Mouse (Mus musculus): Measurements from ENCODE around the gene Mrap.

The Mrap gene

DNA sequence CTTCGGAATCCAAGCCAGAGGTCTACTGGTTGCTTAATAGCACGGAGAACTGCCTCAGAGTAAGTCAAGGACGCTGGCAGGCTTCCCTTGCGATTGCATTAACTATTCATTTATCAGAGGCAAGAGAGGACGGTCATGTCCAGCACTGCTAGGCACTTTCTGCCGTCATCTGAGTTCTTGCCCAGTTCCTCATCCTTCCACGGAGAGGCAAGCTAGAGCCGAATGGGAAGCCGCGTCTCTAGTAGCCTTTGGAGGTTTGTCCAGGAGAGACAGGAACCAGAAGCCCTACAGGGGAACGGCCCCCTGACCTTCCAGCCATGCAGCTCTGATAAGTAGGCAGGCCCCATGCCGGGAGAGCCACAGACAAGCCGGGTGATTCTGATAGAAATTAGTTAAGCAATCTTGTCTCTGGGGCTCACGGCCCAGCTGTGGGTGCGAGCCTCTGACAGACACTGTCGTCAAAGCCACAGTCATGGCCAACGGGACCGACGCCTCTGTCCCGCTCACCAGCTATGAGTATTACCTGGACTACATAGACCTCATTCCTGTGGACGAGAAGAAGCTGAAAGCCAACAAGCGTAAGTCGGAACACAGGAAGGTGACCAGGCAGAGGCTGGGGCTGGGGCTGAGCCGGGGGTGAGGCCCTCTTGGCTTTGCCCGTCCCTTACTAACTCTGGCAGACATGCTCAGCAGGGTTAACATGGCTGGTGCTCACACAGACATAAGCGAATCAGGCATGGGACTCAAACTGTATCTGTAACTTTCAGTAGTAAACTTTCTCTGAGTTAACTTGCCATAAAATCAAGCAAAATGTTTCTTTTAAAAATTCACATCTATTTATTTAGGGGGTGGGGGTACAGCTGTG lies at the start of gene Mrap:
TSS of gene Mrap (plus strand) at position 116 of the 865 bp plus-strand sequence.
- ATAC-seq (ENCODE audit: low TSS enrichment) = no peak

DNA sequence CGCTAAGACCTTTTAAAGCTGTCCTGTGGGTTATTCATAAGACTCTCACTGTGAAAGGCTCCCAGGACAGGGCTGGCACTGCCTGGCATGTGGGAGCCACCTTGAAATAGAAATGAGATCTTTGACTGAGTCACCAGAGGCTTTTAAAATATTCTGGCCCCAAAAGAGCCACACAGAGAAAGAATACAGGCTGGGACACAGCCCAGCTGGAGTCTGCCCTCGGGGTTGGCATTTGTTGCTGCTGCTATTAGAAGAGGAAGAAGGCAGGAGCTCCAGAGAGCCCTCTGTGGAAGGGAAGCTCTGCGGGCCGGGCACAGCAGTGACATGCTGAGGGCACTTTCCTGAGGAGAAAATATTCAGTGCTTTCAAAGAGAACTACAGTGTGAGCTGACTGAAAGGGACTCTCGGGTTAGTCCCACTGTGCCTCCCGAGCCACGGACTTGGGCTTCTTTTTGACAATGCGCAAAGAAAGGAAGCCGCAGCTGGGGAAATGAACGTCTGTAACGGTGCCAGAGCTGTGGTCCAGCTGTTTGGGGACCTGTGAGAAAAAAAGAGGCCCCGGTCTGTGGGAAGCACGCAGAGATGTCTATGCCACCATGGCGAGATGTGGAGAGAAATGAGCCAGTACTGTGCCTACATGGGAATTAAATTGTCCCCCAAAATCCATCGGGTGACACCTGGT lies 45.2 kb upstream of the Mrap start:
- peak; percentile 38 for ATAC-seq (ENCODE audit: low TSS enrichment)

DNA sequence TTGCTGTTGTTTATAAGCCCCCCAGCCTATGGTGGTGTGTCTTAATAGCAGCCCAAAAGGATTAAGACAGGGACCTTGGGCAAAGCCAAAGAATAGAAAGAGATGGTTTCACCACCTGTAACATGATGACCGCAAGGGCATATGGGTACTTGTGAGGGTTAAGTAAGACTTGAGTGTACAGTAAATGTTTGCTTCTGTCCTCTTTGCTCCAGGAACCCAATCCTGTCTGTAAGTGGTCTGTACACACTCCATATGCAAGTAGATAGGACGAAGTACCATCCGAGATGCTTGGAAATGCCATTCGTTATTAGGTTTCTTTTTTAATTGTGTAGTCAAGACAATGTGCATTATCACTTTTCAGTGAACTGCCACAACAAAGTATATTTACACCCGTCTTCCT lies 44.4 kb upstream of the Mrap start:
- no peak for ATAC-seq (ENCODE audit: low TSS enrichment)

- peak; percentile 36 for ATAC-seq (ENCODE audit: low TSS enrichment)
Observed at GRCm38 (mm10) chr16:90694719-90695118, 43.3 kb upstream of the Mrap start.

DNA sequence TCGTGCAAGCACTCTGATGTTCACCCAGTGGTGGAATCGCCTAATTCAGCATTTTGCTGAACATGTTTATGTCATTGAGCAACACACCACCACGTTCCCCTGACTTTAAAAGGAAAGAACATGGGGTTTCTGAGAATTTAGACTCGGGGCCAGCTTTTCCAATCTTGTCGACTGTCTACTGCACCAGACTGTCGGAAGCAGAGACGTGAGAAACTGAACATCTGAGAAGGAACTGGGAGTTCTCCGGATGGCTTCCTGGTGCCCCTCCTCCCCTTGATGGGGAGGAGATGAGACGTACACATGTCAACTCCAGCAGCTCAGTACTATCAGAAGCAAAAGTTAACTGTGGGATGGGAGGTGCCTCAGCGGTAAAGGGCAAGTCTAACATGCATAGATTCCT lies 42.9 kb upstream of the Mrap start:
- peak; percentile 48 for ATAC-seq (ENCODE audit: low TSS enrichment)

- ATAC-seq (ENCODE audit: low TSS enrichment) = 0 out of 2 replicates have a peak, but pooled peaks have one; percentile 13
Observed at GRCm38 (mm10) chr16:90696306-90696705, 41.7 kb upstream of the Mrap start.

- no peak for ATAC-seq (ENCODE audit: low TSS enrichment)
Observed at GRCm38 (mm10) chr16:90699390-90699789, 38.6 kb upstream of the Mrap start.

DNA sequence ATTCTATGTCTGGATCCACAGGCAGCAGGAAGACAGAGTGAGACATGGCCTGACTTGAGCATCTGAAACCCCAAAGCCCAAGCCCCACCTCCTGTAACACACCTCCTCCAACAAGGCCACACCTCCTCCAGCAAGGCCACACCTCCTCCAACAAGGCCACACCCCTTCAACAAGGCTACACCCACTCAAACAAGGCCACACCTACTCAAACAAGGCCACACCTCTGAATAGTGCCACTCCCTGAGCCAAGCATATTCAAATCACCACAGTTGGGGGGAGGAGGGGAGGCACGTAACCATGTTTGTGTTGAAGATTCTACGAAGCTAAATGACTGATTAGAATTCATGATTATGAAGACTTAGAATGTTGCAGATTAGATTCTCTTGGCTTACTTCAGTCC lies 36.5 kb upstream of the Mrap start:
- no peak for ATAC-seq (ENCODE audit: low TSS enrichment)

GRCm38 (mm10) chr16:90703646-90704045 lies 34.4 kb upstream of the Mrap start:
- no peak for ATAC-seq (ENCODE audit: low TSS enrichment)

DNA sequence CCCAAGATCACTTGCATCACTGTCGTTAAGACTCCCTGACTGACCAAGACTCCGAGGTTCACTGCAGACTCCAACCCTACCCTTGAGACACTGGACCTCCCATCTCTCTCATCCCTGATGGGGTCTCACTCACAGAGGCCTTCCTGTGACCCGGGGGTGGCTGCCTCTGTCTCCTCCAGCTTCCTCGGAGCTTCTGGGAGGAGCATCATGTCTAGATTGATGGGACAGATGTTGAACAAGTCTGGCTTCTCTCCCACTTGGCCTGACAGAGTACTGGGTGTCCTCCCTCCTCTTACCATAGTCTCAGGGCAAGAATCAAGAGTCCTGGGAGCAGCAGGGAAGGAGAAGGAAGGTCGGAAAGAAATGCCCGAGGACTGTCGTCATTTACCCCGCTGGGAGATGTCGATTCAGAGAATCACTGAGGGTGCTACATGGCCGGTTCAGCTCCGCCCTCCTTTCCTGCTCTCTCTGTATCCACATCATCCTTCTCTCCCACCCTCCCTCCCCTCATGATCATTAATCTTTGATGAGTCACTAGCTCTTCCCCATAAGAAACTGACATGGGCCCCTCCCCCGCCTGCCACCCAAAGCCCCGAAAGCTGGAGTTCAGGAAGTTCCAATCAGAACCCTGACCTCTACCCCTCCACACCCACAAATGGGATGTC lies 33.7 kb upstream of the Mrap start:
- no peak for ATAC-seq (ENCODE audit: low TSS enrichment)

DNA sequence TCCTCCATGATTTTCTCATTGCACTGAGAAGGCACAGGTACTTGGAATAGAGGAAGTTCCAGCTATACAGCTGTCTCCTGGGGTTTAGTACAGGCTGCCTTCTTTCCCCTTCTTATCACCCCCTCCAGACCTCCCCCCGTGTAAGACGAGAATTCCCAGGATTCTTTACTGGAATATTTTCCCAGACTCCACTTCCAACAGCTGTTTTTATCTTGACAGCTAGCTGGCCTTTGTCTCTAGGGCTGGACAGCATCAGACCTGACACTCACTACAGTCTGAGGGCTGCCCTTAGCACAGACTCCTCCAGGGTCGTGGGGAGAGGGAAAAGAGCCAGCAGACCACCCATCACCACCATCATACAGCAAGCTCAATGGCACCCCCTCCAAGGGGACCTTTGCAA lies 31.7 kb upstream of the Mrap start:
- ATAC-seq (ENCODE audit: low TSS enrichment) = no peak

DNA sequence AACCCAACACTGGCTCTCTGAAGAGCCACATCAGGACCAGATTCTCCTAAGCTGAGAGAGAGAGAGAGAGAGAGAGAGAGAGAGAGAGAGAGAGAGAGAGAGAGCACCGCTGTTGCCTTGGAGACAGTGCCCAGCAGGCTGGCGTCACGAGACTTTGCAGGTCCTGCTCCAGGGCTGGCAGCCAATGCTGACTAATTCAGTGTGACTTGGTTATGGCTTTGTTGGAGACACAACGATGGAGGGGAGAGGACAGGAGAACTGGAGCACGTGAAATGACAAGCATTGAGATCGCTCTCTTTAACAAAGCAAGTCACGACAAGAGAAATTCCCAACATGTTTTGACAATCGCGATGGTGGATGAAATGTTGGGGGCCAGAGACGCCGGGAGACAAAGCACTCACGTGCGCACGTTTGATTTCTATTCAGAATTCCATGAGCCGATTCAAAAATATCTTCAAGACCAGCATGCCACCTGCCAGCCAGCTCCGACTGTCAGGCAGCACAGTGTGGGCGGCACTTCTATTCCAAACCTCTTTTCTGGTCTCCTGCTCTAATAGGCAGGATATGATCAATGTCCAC lies 28.2 kb upstream of the Mrap start:
- ATAC-seq (ENCODE audit: low TSS enrichment) = peak; percentile 39

DNA sequence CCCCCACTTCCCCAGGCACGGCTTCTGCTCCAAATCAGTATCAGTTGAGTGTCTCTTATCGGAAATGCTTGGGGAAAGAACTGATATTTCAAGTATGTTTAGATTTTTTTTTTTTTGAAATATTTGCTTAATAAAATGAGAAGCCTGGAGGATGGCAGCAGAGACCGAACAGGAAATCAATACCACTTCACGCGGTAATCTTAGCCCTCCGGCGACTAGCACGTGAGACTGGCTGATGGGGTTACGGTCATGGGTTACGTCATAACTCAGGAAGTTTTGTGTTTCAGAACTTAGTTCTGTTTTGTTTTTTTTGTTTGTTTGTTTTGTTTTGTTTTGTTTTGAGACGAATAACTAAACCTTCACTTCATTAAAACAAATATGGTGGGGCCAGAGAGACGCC lies 27.7 kb upstream of the Mrap start:
- no peak for ATAC-seq (ENCODE audit: low TSS enrichment)

- no peak for ATAC-seq (ENCODE audit: low TSS enrichment)
Observed at GRCm38 (mm10) chr16:90724051-90724450, 14.0 kb upstream of the Mrap start.

DNA sequence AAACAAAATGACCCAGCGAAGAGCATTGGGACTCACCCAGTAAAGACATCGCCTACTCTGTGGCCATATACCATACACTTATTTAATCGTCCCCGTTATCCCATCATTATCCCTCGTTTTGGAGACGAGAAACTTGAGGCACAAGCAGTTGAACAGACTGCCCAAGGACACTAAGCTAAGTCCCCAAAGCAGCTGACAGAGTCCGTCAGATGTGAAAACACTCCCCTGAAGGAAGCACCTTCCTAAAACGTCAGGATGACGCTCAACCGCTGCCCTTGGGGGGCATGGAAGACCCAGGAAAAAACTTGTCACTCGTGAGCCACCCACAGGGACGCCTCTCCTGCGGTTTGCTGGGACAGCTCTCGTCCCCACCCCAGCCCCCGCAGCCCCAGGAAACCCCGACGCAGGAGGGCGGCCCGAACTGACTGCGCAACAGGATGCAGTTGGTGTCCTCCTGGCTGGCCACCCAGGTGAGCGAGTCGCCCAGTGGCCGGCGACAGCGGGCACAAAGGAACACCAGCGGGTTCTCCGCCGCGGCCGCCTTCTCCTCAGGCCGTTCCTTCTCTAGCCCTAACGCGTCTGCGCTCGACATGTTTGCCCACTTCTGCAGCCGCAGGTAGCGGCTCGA lies 11.3 kb upstream of the Mrap start:
- ATAC-seq (ENCODE audit: low TSS enrichment) = no peak; the same call in 1 of the 2 replicates

- ATAC-seq (ENCODE audit: low TSS enrichment) = peak; percentile 99
Observed at GRCm38 (mm10) chr16:90727233-90728115, 10.5 kb upstream of the Mrap start, which contains the start of gene Mis18a. TSS of gene Mis18a (minus strand) at chr16:90727404.

DNA sequence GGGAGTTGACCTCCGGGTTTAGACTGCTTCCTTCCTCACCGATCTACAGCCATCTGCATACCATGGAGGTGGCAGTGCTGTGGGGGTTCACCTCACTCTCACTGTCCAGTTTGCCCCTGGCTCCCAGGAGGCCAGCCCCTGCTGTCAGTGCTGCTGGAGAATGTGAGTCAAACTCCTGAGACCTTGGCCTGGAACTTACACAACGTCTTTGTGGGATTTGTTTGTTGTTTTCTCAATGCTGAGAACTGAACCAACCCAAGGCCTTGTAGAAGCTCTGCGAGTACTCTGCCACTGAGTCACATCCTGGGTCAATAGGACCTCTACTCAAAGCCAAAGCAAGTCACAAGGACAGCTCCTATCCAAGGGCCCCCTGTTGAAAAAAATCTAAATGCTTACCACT lies 2.4 kb upstream of the Mrap start:
- ATAC-seq (ENCODE audit: low TSS enrichment) = no peak

GRCm38 (mm10) chr16:90736672-90737270 lies 1.2 kb upstream of the Mrap start:
- ATAC-seq (ENCODE audit: low TSS enrichment) = no peak

DNA sequence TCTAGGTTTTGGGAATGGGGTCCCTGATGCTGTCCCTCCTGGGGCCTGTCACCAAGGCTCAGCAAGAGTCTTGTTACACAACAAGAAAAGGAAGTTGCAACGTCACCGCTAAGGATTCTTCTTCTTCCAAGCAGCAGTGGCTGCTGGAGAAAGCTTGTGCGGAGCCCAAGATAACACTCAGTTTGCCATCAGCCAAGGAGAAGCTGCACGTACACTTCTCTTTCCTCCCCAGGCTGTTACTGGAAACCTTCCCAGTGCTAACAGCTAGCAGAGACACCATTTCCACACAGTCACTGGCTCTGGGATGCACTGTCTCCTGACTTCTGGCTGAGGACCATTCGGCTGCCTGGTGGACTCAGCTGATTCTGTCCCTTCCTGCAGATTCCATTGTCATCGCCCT lies 9.1 kb downstream of the Mrap start:
- ATAC-seq (ENCODE audit: low TSS enrichment) = peak; percentile 85

DNA sequence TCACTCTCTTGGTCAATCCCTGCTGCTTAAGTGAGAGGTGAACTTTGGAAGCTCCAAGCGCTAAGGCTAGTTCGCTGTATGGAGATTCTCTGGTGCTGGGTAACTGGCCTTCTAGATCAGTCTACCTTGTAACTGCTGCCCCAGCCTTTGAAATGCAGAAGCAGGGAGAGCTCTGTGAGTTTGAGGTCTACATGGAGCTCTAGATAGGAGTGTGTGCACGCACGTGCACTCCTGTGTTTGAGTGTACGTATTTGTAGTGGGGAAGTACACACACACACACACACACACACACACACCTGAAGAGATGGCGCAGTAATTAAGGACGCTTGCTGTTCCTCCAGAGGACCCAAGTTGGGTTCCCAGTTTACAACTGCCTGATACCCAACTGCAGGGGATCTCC lies 10.2 kb downstream of the Mrap start:
- ATAC-seq (ENCODE audit: low TSS enrichment) = no peak
